Mouse (Mus musculus): ENCODE results near the gene Gm27021.

- TF ChIP-seq POLR2A (IDR thresholded peaks at IDR 0.05; ENCODE audit: insufficient read depth, low read length) (no peak), CTCF (IDR thresholded peaks at IDR 0.05; ENCODE audit: low read depth, low read length) (no peak)
Measured at GRCm38 (mm10) chr8:120566681-120567080, 101.2 kb downstream of the Gm27021 start.
